Mouse (Mus musculus): Measurements from ENCODE around the gene Foxn3.

The Foxn3 gene

GRCm38 (mm10) chr12:99347512-99347911 is 215.9 kb downstream of the Foxn3 start:
- DNase-seq = no peak

- no peak for DNase-seq
Measured at GRCm38 (mm10) chr12:99346982-99347381, 216.4 kb downstream of the Foxn3 start.

GRCm38 (mm10) chr12:99345323-99345722 is 218.1 kb downstream of the Foxn3 start:
- no peak for DNase-seq

GRCm38 (mm10) chr12:99343378-99343777 is 220.0 kb downstream of the Foxn3 start:
- no peak for DNase-seq

- DNase-seq = no peak
Measured at GRCm38 (mm10) chr12:99342160-99342559, 221.2 kb downstream of the Foxn3 start.

GRCm38 (mm10) chr12:99341751-99342150 is 221.6 kb downstream of the Foxn3 start:
- DNase-seq = no peak

- DNase-seq = no peak
Measured at GRCm38 (mm10) chr12:99340418-99341182, 222.8 kb downstream of the Foxn3 start.

- no peak for DNase-seq
Measured at GRCm38 (mm10) chr12:99339640-99340325, 223.6 kb downstream of the Foxn3 start.

- no peak for DNase-seq
Measured at GRCm38 (mm10) chr12:99338754-99339153, 224.6 kb downstream of the Foxn3 start.

GRCm38 (mm10) chr12:99337171-99337435 is 226.3 kb downstream of the Foxn3 start:
- DNase-seq = no peak

- DNase-seq = peak; percentile 45 to 54
Measured at GRCm38 (mm10) chr12:99336349-99337170, 226.8 kb downstream of the Foxn3 start.

GRCm38 (mm10) chr12:99335628-99336027 is 227.8 kb downstream of the Foxn3 start:
- DNase-seq = no peak

- DNase-seq = no peak
Measured at GRCm38 (mm10) chr12:99334026-99334425, 229.4 kb downstream of the Foxn3 start.

- no peak for DNase-seq
Measured at GRCm38 (mm10) chr12:99333304-99333968, 229.9 kb downstream of the Foxn3 start.

- DNase-seq = no peak
Measured at GRCm38 (mm10) chr12:99332144-99332807, 231.1 kb downstream of the Foxn3 start.

GRCm38 (mm10) chr12:99331341-99331947 is 231.9 kb downstream of the Foxn3 start:
- no peak for DNase-seq

- no peak for DNase-seq
Measured at GRCm38 (mm10) chr12:99330822-99331285, 232.5 kb downstream of the Foxn3 start.

GRCm38 (mm10) chr12:99329301-99330257 is 233.8 kb downstream of the Foxn3 start:
- peak in 1 of 2 experiments; percentile 42 for DNase-seq

GRCm38 (mm10) chr12:99326157-99326556 is 237.2 kb downstream of the Foxn3 start:
- DNase-seq = no peak

- no peak for DNase-seq
Measured at GRCm38 (mm10) chr12:99321633-99322431, 241.6 kb downstream of the Foxn3 start.
